Mouse (Mus musculus): ENCODE data around the gene Rnh1. TPM values are rescaled to one million over a fixed set of nuclear protein-coding genes. Genes with fewer than 3 reads are reported as not detected.
A peak's percentile ranks its signal among the peaks of the same experiment; 100 is the strongest.

Rnh1 gene
- polyA plus RNA-seq, 2 experiments from 2014 or later = 121 to 188 TPM

DNA sequence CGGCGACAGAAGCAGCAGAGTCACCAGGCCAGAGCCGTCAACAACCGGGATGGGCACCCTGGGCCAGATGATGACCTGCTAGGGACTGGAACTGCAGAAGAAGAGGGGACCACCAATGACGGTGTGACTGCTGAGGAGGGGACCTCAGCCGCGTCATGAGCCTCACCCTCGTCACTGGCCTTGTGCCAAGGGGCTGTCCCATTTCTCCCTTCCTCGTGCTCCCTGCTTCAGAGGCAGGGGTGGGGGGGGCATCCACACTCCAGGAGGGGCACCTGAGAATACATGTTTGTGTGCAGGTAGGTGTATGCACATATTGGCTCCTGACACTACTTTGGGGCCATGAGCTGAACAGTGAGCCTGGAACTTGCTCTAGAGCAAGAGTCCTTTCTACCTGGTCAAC, 17.3 kb downstream of the Rnh1 start:
- no peak for ATAC-seq

DNA sequence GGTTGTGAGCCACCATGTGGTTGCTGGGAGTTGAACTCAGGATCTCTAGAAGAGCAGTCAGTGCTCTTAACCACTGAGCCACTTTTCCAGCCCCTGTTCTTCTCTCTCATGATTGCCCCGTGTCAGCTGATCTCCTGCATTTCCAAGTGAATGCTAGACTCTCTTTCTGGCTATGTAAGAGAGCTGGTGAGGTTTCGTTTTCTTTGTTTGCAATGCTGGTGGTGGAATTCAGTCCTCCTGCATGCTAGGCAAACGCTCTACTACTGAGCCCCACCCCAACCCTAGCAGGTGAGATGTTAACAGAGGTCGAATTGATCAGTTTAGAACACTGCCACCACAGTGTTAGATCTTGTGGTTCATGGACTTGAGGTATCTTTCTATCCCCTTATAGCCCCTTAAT, 24.0 kb downstream of the Rnh1 start:
- no peak for ATAC-seq

DNA sequence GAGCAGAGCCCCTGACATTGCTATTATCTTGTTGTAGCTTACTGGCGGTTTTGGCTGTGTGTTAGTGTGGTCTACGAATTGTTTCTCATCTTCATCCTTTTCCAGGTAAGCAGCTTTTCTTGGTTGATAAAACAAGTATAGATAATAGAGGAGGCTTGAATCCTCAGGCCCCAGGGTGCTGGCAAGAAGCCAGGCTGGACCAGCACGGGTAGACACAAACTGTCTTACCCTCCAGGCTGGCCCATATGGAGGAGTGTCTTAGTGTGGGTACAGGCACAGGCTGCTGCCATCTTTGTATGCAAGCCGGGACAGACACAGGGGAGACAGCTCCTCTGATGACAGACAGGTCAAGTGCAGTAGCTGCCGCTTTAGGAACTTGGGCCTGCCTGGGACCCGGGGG, 25.6 kb downstream of the Rnh1 start:
- ATAC-seq = no peak

- ATAC-seq = no peak
Observed at GRCm38 (mm10) chr7:141146043-141146595, 26.5 kb downstream of the Rnh1 start.

- no peak for ATAC-seq
Observed at GRCm38 (mm10) chr7:141145403-141145802, 27.3 kb downstream of the Rnh1 start.

- ATAC-seq = no peak
Observed at GRCm38 (mm10) chr7:141144650-141145049, 28.0 kb downstream of the Rnh1 start.

DNA sequence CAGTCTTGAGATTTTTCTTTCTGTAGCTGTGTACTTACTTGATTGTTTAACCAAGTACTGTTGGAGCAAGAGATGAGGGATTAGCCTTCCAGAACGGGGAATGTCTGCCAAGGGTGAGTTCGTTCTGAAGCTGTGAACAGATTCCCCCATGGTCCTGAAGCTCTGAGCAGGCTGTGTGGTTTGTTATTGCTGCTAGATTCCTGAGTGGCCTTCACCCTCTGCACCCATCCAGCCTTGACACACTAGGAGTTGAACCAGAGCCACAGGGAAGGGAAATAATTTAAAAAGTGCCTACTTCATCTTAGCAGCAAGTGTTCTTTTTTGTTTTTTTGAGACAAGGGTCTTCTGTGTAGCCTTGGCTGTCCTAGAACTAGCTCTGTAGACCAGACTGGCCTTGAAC, 28.8 kb downstream of the Rnh1 start:
- ATAC-seq = no peak

GRCm38 (mm10) chr7:141143112-141143511, 29.5 kb downstream of the Rnh1 start:
- ATAC-seq = peak; percentile 56

GRCm38 (mm10) chr7:141141326-141141725, 31.3 kb downstream of the Rnh1 start:
- ATAC-seq = no peak

GRCm38 (mm10) chr7:141131904-141132755, 40.5 kb downstream of the Rnh1 start:
- no peak for ATAC-seq

- peak; percentile 100 for ATAC-seq
Observed at GRCm38 (mm10) chr7:141131024-141131820, 41.4 kb downstream of the Rnh1 start.

GRCm38 (mm10) chr7:141123517-141123856, 49.2 kb downstream of the Rnh1 start:
- no peak for ATAC-seq

GRCm38 (mm10) chr7:141122689-141123516, 49.8 kb downstream of the Rnh1 start:
- ATAC-seq = peak; percentile 98

GRCm38 (mm10) chr7:141122245-141122644, 50.4 kb downstream of the Rnh1 start, which contains the start of gene Ptdss2:
Gene Ptdss2 (plus strand): TSS chr7:141122382.
- ATAC-seq = no peak

DNA sequence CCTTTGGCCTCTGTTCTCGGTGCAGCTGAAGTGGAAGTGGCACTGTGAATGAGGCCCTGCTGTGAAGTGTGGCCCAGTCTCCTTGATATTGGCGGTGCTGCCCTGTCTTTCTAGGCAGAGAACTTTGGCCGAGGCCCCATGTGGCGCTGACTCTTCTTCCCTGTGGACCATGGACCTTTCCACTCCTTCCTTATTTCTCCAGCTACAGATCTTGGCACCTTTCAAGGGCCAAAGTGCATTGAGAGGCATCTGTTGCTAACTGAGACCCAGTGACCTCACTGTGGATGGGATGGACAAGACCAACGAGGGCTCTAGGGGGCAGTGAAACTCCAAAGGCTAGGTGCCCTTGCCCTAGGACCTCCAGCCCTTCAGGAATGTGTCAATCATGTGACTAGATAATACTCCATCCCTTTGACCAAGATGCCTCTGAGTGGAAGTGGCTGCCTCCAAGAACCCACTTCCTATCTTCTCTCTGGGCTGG, 51.6 kb downstream of the Rnh1 start:
- ATAC-seq = no peak

- no peak for ATAC-seq
Observed at GRCm38 (mm10) chr7:141120605-141121004, 52.1 kb downstream of the Rnh1 start.

GRCm38 (mm10) chr7:141119487-141119886, 53.2 kb downstream of the Rnh1 start:
- no peak for ATAC-seq

GRCm38 (mm10) chr7:141117636-141118035, 55.0 kb downstream of the Rnh1 start, which contains the start of gene Ano9:
Gene Ano9 (minus strand): TSS chr7:141117806.
- no peak for ATAC-seq

DNA sequence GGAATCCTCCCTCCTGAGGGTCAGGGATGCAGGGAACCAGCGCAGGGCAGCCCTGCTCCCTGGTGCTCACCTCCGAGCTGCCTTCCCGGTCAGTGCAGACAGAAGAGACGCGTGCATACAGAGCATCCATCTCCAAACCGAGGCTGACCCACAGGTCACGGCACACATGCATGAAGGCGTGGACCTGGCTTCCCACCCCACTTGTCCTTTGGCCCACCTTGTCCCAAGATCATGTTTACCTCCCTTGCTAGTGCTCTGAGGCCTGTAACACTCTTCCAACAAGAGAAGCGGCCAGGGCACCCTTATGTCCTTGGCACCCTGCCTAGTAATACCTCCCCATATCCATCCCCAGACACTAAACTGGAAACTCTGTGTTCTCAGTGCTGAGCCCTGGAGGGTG, 56.8 kb downstream of the Rnh1 start:
- no peak for ATAC-seq
